Mouse (Mus musculus) retina, embryonic 14.5 days (tissue): Measurements from ENCODE around the gene Slc25a19.

Experiments used
- DNase-seq: peaks from one replicate; pipeline ENCODE4 v3.0.0-alpha.2; 2015; ENCODE audit warnings: low spot score

The Slc25a19 gene

DNA sequence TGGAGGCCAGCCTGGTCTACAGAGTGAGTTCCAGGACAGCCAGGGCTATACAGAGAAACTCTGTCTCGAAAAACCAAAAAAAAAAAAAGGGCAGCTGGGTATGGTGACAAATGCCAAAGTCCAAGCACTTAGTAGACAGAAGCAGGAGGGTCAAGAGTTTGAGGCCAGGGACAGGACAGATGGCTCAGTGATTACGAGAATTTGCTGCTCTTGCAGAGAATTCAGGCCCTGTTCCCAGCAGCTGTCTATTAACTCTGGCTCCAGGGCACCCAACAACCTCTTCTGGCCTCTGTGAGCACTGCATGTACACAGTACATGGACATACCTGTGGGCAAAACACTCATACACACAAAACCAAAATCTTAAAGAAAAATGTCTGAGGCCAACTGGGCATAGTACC, 10.1 kb downstream of the Slc25a19 start:
- no peak for DNase-seq

DNA sequence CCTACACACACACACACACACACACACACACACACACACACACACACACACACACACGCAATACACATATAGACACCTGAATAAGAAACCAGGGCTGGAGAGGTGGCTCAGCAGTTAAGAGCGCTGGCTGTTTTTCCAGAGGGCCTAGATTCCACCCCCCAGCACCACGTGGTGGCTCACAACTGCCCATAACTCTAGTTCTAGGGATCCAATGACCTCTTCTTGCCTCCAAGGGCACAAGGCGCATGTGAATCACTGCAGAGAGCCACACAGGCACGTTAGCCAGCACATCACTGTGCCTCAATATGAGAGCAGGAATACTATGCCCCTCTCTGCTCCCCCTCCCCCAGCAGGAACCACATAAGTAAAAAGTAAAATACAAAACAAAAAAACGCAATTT, 11.2 kb downstream of the Slc25a19 start:
- DNase-seq, result no peak

DNA sequence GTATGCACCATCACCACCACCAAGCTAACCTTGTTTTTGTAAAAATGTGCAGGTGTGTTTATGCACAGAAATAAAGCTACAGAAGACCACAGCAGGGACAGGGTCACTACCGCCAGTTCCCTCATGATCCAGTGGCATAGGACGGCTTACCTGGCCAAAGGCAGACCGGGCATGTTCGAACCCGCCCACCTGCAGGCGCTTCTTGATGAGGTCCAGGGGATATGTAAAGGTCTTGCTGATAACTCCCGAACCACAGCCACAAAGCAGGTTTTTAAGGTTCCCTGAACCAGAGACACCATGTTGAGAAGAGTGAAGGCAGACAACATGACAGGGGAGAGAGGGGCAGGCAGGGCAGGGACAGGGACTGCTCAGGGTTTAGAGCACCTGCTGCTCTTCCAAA, 11.7 kb downstream of the Slc25a19 start:
- DNase-seq, result no peak

GRCm38 (mm10) chr11:115615875-115616274, 12.2 kb downstream of the Slc25a19 start:
- no peak for DNase-seq

DNA sequence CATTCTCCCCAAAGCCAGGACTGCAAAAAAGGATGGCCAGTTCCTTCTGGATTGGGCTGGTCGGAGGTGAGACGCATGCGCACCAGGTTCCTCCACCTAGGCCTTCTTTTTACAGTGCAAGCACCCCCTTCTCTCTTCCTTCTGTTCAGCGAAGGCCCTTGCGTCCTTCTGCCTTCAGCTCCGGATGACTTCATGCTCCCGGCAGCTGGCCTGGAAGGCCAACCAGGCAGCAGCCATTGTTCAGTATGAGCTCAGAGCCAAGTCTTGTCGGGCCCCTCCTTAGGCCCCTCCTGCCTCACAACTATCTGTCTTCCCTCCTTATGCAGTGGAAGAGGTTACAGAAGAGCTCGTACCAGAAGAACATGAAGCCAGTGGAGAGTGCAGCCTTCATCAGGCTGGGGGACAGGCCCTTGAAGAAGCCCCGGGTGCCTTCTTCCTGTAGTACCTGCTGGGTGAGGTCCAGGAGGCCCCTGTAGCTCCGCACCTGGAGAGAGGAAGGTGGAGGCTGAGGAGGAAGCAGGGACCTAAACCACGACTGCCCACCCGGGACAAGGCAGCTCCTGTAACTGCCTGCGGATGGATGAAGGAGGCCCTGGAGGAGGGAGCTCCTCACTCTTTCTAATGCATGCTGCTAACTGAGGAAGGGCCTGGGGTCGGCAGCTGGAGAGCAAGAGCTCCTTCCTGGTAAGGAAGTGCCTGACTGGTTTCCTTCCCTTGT, 12.8 kb downstream of the Slc25a19 start:
- DNase-seq, result no peak

GRCm38 (mm10) chr11:115614346-115615107, 13.6 kb downstream of the Slc25a19 start:
- DNase-seq, result no peak

DNA sequence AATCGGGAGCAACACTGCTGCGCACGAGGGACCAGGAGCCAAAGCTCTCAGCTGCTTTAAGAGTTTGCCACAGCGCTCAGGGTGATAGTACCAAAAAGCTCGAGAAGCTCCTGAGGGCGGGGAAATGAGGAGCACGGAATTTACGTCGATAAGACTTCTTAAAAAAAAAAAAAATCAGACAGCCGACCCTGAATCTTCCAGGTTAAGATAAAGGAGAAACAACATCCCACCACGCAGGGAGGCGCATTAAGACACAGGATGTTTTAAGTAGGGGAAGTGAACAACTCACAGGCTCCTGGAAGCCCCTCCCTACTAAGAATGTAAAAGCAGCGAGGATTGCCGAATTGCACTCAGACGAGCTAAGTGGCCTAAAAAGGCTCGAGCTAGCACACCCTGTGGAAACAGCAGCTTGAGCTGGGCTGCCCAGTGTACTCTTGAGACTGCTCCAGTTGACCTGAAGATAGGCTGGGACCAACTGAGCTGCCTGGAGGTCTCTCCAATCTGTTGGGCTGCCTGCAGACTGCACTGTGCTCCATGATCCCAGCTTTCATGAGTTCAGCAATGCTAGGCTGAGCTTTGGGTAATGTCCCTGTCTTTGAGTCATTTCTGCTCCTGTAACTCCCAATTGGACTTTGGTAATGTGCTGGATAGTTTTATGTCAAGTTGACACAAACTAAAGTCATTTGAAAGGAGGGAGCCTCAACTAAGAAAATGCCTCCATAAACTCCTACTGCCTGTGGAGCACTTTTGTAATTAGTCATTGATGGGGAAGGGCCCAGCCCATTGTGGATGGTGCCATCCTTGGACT, 14.8 kb downstream of the Slc25a19 start:
- no peak for DNase-seq

GRCm38 (mm10) chr11:115612410-115613137, 15.5 kb downstream of the Slc25a19 start, which contains the start of gene Mif4gd:
Gene Mif4gd (minus strand): TSS chr11:115612969.
- peak; percentile 86 for DNase-seq

DNA sequence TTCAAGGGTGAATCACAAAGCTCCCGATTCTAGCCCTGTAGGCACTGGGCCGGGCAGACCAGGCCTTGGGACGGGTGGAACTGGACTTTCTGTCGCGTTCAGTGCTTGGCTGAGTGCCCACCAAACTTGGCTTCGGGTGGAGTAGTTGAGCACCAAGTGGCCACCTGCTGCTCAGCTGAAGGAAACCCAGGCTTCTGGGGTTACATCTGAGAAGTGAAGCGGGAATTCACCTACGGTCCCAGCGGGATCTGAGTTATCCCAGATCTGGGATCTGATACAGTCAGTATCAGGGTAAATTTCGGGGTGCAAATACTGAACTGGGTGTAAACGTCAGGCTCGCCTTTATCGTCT, 16.1 kb downstream of the Slc25a19 start:
- DNase-seq, result no peak

- DNase-seq, result no peak
These were observed 16.9 kb downstream of the Slc25a19 start for GRCm38 (mm10) chr11:115611173-115611572.

DNA sequence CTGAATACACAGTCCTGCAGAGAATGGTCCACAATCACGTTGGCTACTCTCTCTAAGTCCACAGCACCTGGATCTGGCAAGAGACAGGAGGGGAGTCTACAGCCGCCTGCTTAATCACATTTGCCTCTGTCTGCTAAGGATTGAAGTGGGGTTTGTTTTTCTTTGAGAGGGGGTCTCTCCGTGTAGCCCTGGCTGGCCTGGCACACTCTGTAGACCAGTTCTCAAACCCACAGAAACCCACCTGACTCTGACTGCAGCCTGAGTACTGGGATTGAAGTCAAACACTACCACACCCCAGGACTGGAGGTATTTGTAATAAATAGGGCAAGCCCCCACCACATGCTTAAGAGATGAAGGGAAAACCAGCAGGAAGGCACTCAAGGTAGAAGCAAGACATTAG, 18.5 kb downstream of the Slc25a19 start:
- no peak for DNase-seq

- peak; percentile 25 for DNase-seq
These were observed 19.4 kb downstream of the Slc25a19 start for GRCm38 (mm10) chr11:115608421-115609399.

DNA sequence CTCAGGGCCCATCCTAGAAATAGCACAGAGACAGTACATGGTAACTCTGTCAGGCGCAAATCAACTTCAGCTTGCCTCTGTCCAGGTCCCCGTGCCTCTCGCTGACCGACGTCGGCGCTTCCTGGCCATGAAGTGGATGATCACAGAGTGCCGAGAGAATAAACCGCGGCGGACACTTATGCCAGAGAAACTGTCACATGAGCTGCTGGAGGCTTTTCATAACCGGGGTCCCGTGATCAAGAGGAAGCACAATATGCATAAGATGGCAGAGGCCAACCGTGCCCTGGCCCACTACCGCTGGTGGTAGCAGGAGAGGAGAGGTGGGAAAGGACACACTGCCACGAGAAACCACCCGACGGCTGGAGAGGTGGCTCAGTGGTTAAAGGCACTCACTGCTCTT, 21.4 kb downstream of the Slc25a19 start:
- no peak for DNase-seq

- no peak for DNase-seq
These were observed 23.8 kb downstream of the Slc25a19 start for GRCm38 (mm10) chr11:115604304-115604696.

- DNase-seq, result peak; percentile 90
These were observed 24.4 kb downstream of the Slc25a19 start, which contains the start of the genes Mrps7 and Gga3 for GRCm38 (mm10) chr11:115603476-115604303. Gene Mrps7 (plus strand): TSS chr11:115603925. Gene Gga3 (minus strand): TSS chr11:115604051.

DNA sequence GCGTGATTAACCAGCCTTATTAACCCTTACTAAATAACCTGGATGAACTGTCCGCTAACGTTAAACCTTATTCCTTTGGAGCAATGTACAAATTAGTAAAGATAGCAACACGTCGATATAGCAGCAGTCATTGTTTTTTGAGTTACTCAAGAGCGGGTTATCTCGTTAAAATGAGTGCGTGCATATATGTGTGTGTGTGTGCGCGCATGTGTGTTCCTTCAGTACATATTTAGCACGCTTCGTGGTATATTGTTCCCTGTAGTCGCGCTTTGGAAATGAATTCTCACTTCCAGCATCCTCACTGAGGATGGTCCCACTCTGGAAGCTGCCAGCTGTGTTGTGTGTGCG, 25.0 kb downstream of the Slc25a19 start:
- DNase-seq, result no peak

DNA sequence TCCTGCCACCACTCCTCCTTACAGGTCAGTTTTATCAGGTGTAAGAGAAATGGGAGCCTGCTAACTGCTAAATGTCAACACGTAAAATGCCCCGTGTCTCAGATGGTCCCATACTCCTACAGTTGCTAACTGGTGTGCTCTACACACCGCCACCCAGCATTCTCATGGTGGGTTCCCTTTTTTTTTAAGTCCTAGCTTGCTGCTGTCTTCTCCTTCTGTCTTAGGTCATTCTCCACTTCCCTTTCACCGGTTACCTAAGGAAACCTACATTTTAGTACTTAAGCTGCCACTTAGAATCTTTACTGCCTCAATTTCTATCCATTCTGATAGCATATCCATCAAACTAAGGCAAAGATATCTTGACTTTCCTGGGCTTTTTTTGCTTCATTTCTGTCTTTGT, 26.9 kb downstream of the Slc25a19 start:
- no peak for DNase-seq

- DNase-seq, result no peak
These were observed 27.4 kb downstream of the Slc25a19 start for GRCm38 (mm10) chr11:115600743-115601142.

- DNase-seq, result no peak
These were observed 28.4 kb downstream of the Slc25a19 start for GRCm38 (mm10) chr11:115599722-115600121.

DNA sequence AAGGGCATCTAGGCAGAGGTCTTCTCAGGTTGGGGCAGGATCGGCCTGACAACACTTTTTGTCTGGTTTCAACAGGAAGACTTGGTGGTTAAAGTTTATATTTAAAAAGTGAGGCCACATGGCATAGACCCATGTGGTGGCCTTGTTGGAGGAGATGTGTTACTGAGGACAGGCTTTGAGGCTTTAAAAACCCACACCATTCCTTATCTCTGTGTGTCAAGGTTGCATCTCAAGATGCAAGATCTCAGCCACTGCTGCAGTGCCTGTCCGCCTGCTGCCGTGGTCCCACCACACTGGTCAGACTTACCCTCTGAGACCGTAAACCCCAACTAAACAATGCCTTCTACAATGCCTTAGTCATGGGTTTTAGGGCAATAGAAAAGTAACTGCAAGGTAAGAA, 29.8 kb downstream of the Slc25a19 start:
- DNase-seq, result no peak
